Mouse (Mus musculus): ENCODE measurements around the gene Fmo1. TPM values are rescaled to one million over a fixed set of nuclear protein-coding genes. Genes with fewer than 3 reads are reported as not detected.

Fmo1 gene
- polyA plus RNA-seq, 1 experiment: 16.3 TPM

DNA sequence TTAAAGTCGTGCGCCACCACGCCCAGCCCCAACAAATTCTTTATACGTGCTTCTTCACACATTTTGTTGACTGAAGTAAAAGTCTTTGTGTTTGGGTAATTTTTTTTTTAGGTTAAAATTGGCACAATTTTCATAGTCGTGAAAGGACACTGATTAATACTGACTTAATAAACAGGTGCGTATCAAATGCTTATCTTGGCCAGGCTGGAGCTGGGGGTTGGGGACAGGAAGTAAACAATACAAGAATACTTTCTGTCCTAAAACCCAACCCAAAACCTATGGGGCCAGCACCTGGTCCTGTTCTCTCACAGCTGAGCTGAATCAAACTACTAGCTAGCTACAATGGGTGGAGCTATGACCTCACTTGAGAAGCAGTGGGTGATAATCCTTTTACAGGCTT, 26.6 kb upstream of the Fmo1 start:
- H3K4me3 ChIP-seq (ENCODE audit: control insufficient read depth, insufficient read depth, low read length): no peak overlapping the region
- 95% methylated on average over 6 of the region's 6 CpGs for WGBS
- no peak for DNase-seq
- H3K27ac ChIP-seq (ENCODE audit: control insufficient read depth, insufficient read depth, low read length): no peak overlapping the region
- no peaks in the 10 kb centered on the region for H3K27me3 ChIP-seq (ENCODE audit: control insufficient read depth, insufficient read depth, low read length)
- H3K4me1 ChIP-seq (replicated peaks; ENCODE audit: control insufficient read depth, insufficient read depth, low read length): no peaks in the 10 kb centered on the region
- TF ChIP-seq CTCF (IDR thresholded peaks at IDR 0.05; ENCODE audit: borderline replicate concordance, control insufficient read depth, extremely low read depth, insufficient read depth, low read length, poor library complexity): no peak
- no peak for TF ChIP-seq POLR2A (IDR thresholded peaks at IDR 0.05; ENCODE audit: control insufficient read depth, extremely low read depth, insufficient read depth, low read length, poor library complexity)
- H3K36me3 ChIP-seq (ENCODE audit: control insufficient read depth, insufficient read depth, low read length): no peaks in the 10 kb centered on the region

DNA sequence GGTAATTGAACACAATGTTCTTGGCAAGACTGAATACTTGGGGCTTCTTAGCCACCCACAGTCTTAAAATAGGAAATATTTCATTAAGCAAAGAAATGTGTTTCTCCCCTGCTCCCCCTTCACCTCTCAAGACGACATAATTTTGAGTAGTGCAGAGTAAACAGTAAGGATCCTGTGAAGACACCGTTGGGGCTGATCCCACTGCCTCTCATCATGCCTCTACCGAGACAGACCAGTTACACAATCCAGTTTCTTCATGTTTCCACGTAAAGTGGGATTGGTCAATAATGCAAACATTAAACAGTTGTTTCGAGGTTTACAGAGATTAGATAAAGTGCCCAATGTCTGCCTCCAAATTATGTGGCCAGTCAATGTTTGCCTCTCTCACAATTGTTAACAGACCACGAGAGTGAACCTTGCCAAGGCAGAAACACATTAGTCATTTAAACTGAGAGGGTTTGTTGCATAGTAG, 25.6 kb upstream of the Fmo1 start:
- WGBS: 61% methylated on average over 6 of the region's 6 CpGs
- no peaks in the 10 kb centered on the region for H3K36me3 ChIP-seq (ENCODE audit: control insufficient read depth, insufficient read depth, low read length)
- no peak overlapping the region for H3K4me3 ChIP-seq (ENCODE audit: control insufficient read depth, insufficient read depth, low read length)
- DNase-seq: no peak
- no peaks in the 10 kb centered on the region for H3K4me1 ChIP-seq (replicated peaks; ENCODE audit: control insufficient read depth, insufficient read depth, low read length)
- TF ChIP-seq POLR2A (IDR thresholded peaks at IDR 0.05; ENCODE audit: control insufficient read depth, extremely low read depth, insufficient read depth, low read length, poor library complexity) (no peak), CTCF (IDR thresholded peaks at IDR 0.05; ENCODE audit: borderline replicate concordance, control insufficient read depth, extremely low read depth, insufficient read depth, low read length, poor library complexity) (no peak)
- H3K27me3 ChIP-seq (ENCODE audit: control insufficient read depth, insufficient read depth, low read length): no peaks in the 10 kb centered on the region
- no peak overlapping the region for H3K27ac ChIP-seq (ENCODE audit: control insufficient read depth, insufficient read depth, low read length)

GRCm38 (mm10) chr1:162888646-162889045, 22.2 kb upstream of the Fmo1 start:
- no peak for DNase-seq
- H3K36me3 ChIP-seq (ENCODE audit: control insufficient read depth, insufficient read depth, low read length): no peaks in the 10 kb centered on the region
- 95% methylated on average over 12 of the region's 12 CpGs for WGBS
- no peak overlapping the region for H3K27ac ChIP-seq (ENCODE audit: control insufficient read depth, insufficient read depth, low read length)
- no peaks in the 10 kb centered on the region for H3K4me1 ChIP-seq (replicated peaks; ENCODE audit: control insufficient read depth, insufficient read depth, low read length)
- no peak for TF ChIP-seq CTCF (IDR thresholded peaks at IDR 0.05; ENCODE audit: borderline replicate concordance, control insufficient read depth, extremely low read depth, insufficient read depth, low read length, poor library complexity)
- no peak for TF ChIP-seq POLR2A (IDR thresholded peaks at IDR 0.05; ENCODE audit: control insufficient read depth, extremely low read depth, insufficient read depth, low read length, poor library complexity)
- H3K27me3 ChIP-seq (ENCODE audit: control insufficient read depth, insufficient read depth, low read length): no peaks in the 10 kb centered on the region
- H3K4me3 ChIP-seq (ENCODE audit: control insufficient read depth, insufficient read depth, low read length): no peak overlapping the region

GRCm38 (mm10) chr1:162887644-162888043, 21.2 kb upstream of the Fmo1 start:
- 97% methylated on average over 7 of the region's 7 CpGs for WGBS
- no peak for TF ChIP-seq CTCF (IDR thresholded peaks at IDR 0.05; ENCODE audit: borderline replicate concordance, control insufficient read depth, extremely low read depth, insufficient read depth, low read length, poor library complexity)
- no peak for TF ChIP-seq POLR2A (IDR thresholded peaks at IDR 0.05; ENCODE audit: control insufficient read depth, extremely low read depth, insufficient read depth, low read length, poor library complexity)
- no peak overlapping the region for H3K27ac ChIP-seq (ENCODE audit: control insufficient read depth, insufficient read depth, low read length)

GRCm38 (mm10) chr1:162886138-162886816, 19.9 kb upstream of the Fmo1 start:
- no peak for TF ChIP-seq CTCF (IDR thresholded peaks at IDR 0.05; ENCODE audit: borderline replicate concordance, control insufficient read depth, extremely low read depth, insufficient read depth, low read length, poor library complexity)
- no peak for TF ChIP-seq POLR2A (IDR thresholded peaks at IDR 0.05; ENCODE audit: control insufficient read depth, extremely low read depth, insufficient read depth, low read length, poor library complexity)
- WGBS: 90% methylated on average over 11 of the region's 11 CpGs
- no peak overlapping the region for H3K27ac ChIP-seq (ENCODE audit: control insufficient read depth, insufficient read depth, low read length)
- no peaks in the 10 kb centered on the region for H3K4me1 ChIP-seq (replicated peaks; ENCODE audit: control insufficient read depth, insufficient read depth, low read length)
- no peaks in the 10 kb centered on the region for H3K36me3 ChIP-seq (ENCODE audit: control insufficient read depth, insufficient read depth, low read length)
- no peak for DNase-seq
- H3K4me3 ChIP-seq (ENCODE audit: control insufficient read depth, insufficient read depth, low read length): no peak overlapping the region
- no peaks in the 10 kb centered on the region for H3K27me3 ChIP-seq (ENCODE audit: control insufficient read depth, insufficient read depth, low read length)

More at GRCm38 (mm10) chr1:162887644-162888043, 21.2 kb upstream of the Fmo1 start:
- no peaks in the 10 kb centered on the region for H3K27me3 ChIP-seq (ENCODE audit: control insufficient read depth, insufficient read depth, low read length)
- no peak for DNase-seq
- H3K4me1 ChIP-seq (replicated peaks; ENCODE audit: control insufficient read depth, insufficient read depth, low read length): no peaks in the 10 kb centered on the region
- no peak overlapping the region for H3K4me3 ChIP-seq (ENCODE audit: control insufficient read depth, insufficient read depth, low read length)
- no peaks in the 10 kb centered on the region for H3K36me3 ChIP-seq (ENCODE audit: control insufficient read depth, insufficient read depth, low read length)

DNA sequence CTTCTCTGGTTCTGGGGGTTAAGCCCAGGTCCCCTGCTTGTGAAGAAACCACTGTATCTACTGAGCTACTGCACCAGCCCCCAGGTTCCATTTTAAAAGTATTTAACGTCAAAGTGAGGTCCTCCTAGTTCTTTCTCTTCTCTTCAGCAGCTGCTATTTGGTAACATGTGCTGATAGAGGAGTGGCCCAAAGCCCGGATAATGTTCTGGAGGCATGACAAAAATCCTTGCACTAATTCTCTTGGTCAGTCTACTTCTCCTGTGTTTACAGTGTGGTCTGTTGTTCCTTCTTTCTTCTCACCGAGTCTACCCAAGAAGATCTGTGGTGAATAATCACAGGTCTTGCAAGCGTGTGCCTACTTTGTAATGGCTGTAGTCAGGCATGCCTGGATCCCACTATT, 16.3 kb upstream of the Fmo1 start:
- no peaks in the 10 kb centered on the region for H3K4me1 ChIP-seq (replicated peaks; ENCODE audit: control insufficient read depth, insufficient read depth, low read length)
- H3K27me3 ChIP-seq (ENCODE audit: control insufficient read depth, insufficient read depth, low read length): no peaks in the 10 kb centered on the region
- no peak for TF ChIP-seq POLR2A (IDR thresholded peaks at IDR 0.05; ENCODE audit: control insufficient read depth, extremely low read depth, insufficient read depth, low read length, poor library complexity)
- TF ChIP-seq CTCF (IDR thresholded peaks at IDR 0.05; ENCODE audit: borderline replicate concordance, control insufficient read depth, extremely low read depth, insufficient read depth, low read length, poor library complexity): no peak
- H3K27ac ChIP-seq (ENCODE audit: control insufficient read depth, insufficient read depth, low read length): no peak overlapping the region
- no peak for DNase-seq
- no peak overlapping the region for H3K4me3 ChIP-seq (ENCODE audit: control insufficient read depth, insufficient read depth, low read length)
- H3K36me3 ChIP-seq (ENCODE audit: control insufficient read depth, insufficient read depth, low read length): no peaks in the 10 kb centered on the region
- 73% methylated on average over 4 of the region's 4 CpGs for WGBS

Measured in thymus, adult 2 months (tissue).